Mouse (Mus musculus) cortical plate, adult 2 months (tissue): ENCODE measurements around the gene Txnrd1. TPM values are rescaled to one million over a fixed set of nuclear protein-coding genes. Genes with fewer than 3 reads are reported as not detected.

Experiments
- H3K27ac ChIP-seq: fragments of 200-500 bp; 2 replicates; pipeline ENCODE4 v1.5.1; 2012; ENCODE audit warnings: low read length, control low read depth, inconsistent platforms; ENCODE audit not compliant: insufficient read depth
- H3K4me1 ChIP-seq: fragments of 200-500 bp; 2 replicates; pipeline ENCODE4 v1.6.1; 2011; ENCODE audit warnings: low read length; ENCODE audit not compliant: control insufficient read depth, insufficient read depth
- H3K4me3 ChIP-seq: fragments of 200-500 bp; 2 replicates; pipeline ENCODE4 v1.5.1; 2011; ENCODE audit warnings: mild to moderate bottlenecking, low read length, control low read depth; ENCODE audit not compliant: insufficient read depth
- CTCF ChIP-seq: fragments of 200-500 bp; IDR thresholded peaks from 2 replicates; pipeline ENCODE4 v1.5.1; 2011; ENCODE audit warnings: mild to moderate bottlenecking, control low read depth, low read length; ENCODE audit not compliant: insufficient read depth; ENCODE audit errors: extremely low read depth
- POLR2A ChIP-seq: fragments of 200-500 bp; IDR thresholded peaks from 2 replicates; pipeline ENCODE4 v1.6.1; 2011; ENCODE audit warnings: mild to moderate bottlenecking, low read length, control low read depth; ENCODE audit not compliant: insufficient read depth; ENCODE audit errors: extremely low read depth
- polyA plus RNA-seq: library from polyadenylated mRNA; depleted of rRNA; stranded (reverse); fragments of >200 nt; gene quantifications from 2 replicates; pipeline ENCODE4 v1.2.3, GENCODE M21; 2012; rRNA removed

Txnrd1 gene
- polyA plus RNA-seq, 1 experiment, result 38.3 TPM

- H3K4me3 ChIP-seq, result no peak overlapping the region
- H3K4me1 ChIP-seq, result peaks cover 5% of the 10 kb centered on the region
- no peak overlapping the region for H3K27ac ChIP-seq
- TF ChIP-seq POLR2A (no peak), CTCF (no peak)
Observed at GRCm38 (mm10) chr10:82923547-82923946, 89.8 kb downstream of the Txnrd1 start.

- H3K4me3 ChIP-seq, result no peak overlapping the region
- H3K4me1 ChIP-seq, result peaks cover 1% of the 10 kb centered on the region
- TF ChIP-seq CTCF, result no peak
- TF ChIP-seq POLR2A, result no peak
- H3K27ac ChIP-seq, result no peak overlapping the region
Observed at GRCm38 (mm10) chr10:82924750-82925149, 91.0 kb downstream of the Txnrd1 start.

GRCm38 (mm10) chr10:82925624-82926023 lies 91.9 kb downstream of the Txnrd1 start:
- Histone ChIP-seq H3K4me1 (no peaks in the 10 kb centered on the region), H3K27ac (no peak overlapping the region), H3K4me3 (no peak overlapping the region)
- TF ChIP-seq CTCF, result no peak
- TF ChIP-seq POLR2A, result no peak

GRCm38 (mm10) chr10:82935018-82935633 lies 101.4 kb downstream of the Txnrd1 start:
- no peak overlapping the region for H3K4me3 ChIP-seq
- TF ChIP-seq CTCF, result no peak
- TF ChIP-seq POLR2A, result no peak
- H3K4me1 ChIP-seq, result no peaks in the 10 kb centered on the region
- H3K27ac ChIP-seq, result no peak overlapping the region

- no peak overlapping the region for H3K4me3 ChIP-seq
- no peak overlapping the region for H3K27ac ChIP-seq
- H3K4me1 ChIP-seq, result no peaks in the 10 kb centered on the region
- no peak for TF ChIP-seq CTCF
- no peak for TF ChIP-seq POLR2A
Observed at GRCm38 (mm10) chr10:82935774-82936173, 102.0 kb downstream of the Txnrd1 start.

Other genes starting within 250 kb of the Txnrd1 start
- 32.5 and 33.3 TPM in 2 replicates for gene 1190007I07Rik, start 210.7 kb upstream of the Txnrd1 start, polyA plus RNA-seq
- 54.7 and 61.6 TPM in 2 replicates for gene Tdg, start 204.1 kb upstream of the Txnrd1 start, polyA plus RNA-seq
- gene Glt8d2, start 143.3 kb upstream of the Txnrd1 start, polyA plus RNA-seq, result 17.7 and 18.1 TPM in 2 replicates
- gene Hcfc2, start 137.8 kb upstream of the Txnrd1 start, polyA plus RNA-seq, result 33.1 and 33.8 TPM in 2 replicates
- gene Nfyb, start 69.8 kb upstream of the Txnrd1 start, polyA plus RNA-seq, result 54.6 and 60.5 TPM in 2 replicates
- 0.61 and 0.68 TPM in 2 replicates for gene Eid3, start 32.7 kb downstream of the Txnrd1 start, polyA plus RNA-seq
- 24.5 and 25.0 TPM in 2 replicates for gene Chst11, start 151.5 kb downstream of the Txnrd1 start, polyA plus RNA-seq